Mouse (Mus musculus) adrenal gland, adult (tissue): Measurements from ENCODE around the gene Baz2b.
"Not testable (repeated sequence)": the region's sequence is repeated elsewhere in the genome, so short reads cannot be mapped to it uniquely, and the experiment has no call there.

ENCODE experiments used
- DNase-seq, 2 experiments: peaks; one replicate each; pipeline ENCODE4 v3.0.0; 2022 to 2023; ENCODE audit warnings: low spot score in 1 of 2; ENCODE audit not compliant: inconsistent age in 2 of 2

Baz2b gene

DNA sequence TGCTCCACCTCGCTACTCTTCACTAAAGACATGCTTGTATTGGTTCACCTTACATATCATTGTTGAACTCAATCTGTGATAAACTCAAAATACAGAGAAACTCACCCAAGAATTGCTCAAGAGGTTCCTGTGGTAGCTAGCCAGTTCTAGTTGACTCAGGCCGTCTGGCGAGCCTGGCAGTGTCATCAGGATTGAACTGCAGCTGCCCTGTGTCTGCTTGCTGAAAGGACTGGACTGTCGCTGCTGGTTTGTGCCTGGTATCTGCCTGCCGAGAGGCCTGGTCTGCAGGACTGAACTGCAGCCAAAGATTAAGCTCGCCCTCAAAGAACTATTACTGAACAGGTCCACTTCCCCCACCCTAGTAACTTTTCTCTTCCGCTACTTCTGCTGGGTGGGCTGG is 313.2 kb downstream of the Baz2b start:
- peak in 1 of 2 experiments; percentile 76 for DNase-seq

DNA sequence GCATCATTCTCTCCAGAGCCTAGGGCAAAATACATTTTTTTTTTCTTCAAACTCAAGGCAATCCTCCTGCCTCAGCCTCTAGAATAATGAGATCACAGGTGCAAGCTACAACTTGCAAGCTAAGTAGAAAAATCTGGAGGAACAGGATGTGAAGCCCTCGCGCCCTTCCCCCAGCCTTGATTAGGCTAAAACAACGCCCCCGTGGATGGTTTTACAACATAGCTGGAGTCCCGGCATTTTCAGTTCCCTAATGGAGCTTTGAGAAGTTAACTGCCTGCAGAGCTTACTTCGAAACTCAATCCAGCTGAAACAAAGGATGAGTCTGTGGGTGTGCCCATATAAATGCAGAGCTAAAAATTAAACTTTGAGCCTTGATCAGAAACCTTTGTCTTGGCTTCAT is 319.9 kb downstream of the Baz2b start:
- no peak for DNase-seq

DNA sequence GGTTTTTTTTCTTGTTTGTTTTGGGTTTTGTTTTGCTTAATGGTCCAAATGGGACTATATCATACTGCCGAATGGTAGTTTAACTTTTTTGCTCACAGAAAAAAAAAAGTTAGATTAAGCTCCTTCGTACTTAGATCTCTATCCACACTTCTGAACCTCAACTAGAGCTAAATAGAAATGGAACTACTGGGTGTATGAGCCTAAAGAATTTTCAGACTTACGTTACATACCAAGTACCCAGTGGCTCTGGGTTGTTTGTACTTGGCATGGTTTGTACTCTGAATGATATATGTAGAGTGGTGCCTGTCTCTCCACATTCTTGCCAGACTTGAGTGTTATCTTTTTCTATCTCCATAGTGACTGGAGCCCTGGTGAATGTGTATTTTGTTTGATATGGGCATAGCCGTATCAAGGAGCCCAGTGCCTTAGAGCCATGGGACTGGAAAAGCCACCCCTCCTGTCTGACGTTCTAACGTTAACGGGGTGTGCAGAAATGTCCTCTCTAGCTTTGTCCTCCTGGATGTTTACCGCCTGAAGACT is 326.8 kb downstream of the Baz2b start:
- DNase-seq: peak in 1 of 2 experiments; percentile 39

DNA sequence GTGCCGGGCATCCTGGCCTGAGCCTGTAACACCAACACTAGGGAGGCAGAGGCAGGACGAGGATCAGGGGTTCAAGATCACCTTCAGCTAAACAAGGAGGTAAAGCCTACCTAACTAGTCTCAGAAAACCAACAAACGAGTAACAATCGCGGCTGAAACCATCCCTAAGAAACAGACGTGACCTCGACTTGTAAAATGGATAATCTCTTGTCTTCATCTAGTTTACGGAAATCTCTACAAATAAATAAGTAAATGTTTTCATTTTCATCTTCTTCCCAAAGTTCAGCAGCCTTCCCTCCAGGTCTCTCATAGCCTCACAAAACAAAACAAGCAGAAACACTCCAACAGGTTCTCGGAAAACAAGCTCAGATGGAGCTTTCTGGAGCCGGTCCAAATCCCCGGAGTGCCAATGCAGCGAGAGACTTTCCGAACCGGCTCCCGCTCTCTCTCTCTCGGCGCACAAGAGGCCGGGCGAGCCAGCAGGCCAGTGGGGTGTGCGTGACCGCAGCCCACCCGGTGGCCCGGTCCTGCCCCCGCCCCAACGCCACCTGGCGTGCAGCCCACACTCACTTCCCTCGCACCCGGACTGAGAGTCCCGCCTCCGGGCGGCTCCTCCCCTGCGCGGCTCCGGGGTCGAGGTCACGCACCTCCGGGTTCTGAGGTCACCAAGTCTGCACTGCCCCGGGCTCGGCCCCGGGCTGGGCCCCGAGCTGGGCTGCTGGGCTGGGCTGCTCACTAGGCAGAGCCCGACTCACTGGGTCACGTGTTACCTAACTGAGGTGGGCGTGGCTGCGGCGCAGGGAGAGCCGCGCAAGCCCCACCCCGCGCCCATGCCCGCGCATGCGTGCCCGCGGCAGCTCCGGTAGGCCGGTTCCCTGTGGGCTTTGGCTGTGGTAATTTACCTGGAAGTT is 327.6 kb downstream of the Baz2b start, which contains the start of gene Wdsub1:
Gene Wdsub1 (minus strand): TSS at position 761 of the 911 bp plus-strand sequence.
- DNase-seq: peak; percentile 95 to 97

DNA sequence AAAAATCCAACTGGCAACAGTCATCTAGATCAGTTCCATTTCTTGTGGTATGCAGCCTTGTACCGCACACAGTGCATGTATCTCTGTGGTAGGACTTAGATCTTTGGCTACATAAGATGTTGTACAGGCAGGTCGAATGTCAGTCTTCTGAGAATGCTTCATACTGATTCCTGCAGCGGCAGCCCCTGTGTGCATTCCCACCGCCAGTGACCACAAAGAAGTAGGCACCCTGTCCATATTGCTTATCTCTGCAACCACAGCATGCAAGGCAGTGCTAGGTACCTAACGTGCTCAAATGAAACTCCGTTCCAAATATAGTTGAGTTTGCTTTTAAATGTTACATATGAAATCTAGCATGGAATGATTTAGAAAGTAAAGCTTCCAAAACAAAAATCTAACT is 328.2 kb downstream of the Baz2b start:
- no peak for DNase-seq

DNA sequence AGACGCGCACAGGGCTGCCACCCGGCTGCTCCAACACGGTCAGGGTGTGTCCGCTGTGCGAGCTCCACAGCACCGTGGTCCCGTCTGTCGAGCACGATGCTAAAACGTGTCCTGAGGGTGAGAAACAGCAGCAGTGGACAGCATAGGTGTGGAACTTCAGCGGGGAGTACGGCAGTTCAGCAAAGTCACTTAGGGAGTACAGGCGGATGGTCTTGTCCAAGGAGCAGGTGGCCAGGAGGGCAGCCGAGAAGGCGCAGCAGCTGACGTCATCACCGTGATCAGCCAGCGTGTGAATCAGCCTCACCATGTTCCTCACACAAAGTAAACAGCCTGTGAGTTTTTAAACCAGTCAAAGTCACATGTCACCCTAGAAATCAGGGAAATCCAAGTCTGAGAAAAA is 331.4 kb downstream of the Baz2b start:
- no peak for DNase-seq

DNA sequence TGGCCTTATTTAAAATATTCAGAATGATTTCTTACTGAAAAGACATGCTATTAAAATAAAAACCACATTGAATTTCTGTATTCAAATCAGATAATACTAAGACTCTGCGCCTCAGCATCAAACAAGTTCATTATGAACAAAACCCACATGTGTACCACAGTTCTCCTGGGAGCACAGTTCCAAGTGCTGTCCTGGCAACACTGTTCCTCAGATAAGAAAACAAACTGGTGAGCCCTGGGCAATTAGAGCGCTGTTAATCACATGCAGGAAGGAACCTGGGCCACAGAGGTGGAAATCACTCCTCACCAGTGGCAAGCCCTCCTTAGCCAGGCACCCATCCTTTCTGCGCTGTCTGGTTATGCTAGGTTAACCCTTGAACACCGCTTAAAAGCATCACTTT is 332.3 kb downstream of the Baz2b start:
- DNase-seq: no peak

DNA sequence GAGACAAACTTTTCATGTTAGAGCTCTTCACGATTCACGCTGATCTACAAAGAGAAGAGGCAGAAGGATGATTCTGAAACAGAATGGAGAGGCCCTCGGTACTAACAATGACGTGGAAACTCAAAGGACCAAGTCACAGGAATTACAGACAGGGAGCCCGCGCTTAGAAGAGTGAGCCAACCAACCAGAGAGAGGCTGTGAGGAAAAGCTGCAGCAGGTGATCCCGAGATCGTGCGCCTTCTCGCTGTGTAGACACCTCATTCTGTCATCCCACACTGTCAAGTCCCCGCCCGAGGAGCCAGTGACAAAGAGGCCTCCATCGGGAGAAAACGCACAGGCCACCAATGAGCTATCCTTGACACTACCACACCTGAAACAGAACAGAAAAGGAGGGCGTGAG is 333.2 kb downstream of the Baz2b start:
- DNase-seq: no peak

DNA sequence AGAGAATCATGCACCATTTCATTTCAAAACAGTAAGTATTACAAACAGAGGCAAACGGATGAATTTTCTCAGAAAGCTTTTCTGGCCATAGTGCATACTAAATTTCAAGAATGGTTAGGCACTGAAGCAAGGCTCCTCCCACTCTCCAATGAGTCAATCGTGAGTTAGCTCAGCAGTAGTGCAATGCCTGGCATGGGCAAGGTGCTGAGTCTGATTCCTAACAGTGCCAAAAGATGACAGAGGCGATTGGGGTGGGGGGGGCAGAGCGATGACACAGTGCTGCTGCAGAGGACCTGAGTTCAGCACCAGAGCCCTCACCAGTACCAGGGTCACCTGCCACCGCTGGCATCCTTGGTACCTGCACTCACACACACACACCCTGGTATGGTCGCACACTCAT is 339.1 kb downstream of the Baz2b start:
- DNase-seq: peak in 1 of 2 experiments; percentile 61

DNA sequence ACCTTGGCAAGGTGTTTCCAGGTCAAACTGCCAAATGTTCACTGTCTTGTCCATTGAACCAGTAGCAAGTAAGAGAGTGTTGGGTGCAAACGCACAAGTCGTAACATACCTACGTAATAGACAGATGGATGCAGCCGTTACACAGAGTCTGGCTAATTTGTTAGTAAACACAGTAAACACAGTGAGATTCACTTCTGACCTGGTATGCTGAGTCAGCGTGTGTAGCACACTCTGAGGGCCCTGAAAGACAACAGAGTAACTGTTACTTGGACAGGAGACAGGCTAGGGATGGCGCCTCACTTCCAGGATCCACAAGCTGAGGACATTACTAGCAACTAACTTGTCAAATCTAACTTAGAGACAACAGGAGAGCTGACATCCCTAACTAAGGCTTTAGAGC is 347.0 kb downstream of the Baz2b start:
- DNase-seq: no peak

DNA sequence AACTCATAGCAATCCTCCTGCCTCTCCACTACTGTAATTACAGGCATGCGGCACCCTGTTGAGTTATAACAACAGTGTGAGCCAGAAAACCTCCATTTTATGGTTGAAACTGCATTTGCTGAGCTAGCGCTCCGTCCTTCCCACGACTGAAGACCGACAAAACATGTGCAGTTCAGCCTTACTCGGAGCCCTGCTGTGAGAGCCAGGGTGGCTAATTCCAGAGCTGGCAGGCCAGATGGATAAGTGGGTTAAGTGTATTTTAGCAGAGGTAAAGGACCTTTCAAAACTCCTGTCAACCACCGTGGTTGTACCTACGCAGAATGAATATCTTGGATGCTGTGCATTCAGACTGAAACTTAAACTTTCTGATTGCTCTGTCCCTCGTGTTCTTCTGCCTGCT is 355.3 kb downstream of the Baz2b start:
- no peak for DNase-seq

DNA sequence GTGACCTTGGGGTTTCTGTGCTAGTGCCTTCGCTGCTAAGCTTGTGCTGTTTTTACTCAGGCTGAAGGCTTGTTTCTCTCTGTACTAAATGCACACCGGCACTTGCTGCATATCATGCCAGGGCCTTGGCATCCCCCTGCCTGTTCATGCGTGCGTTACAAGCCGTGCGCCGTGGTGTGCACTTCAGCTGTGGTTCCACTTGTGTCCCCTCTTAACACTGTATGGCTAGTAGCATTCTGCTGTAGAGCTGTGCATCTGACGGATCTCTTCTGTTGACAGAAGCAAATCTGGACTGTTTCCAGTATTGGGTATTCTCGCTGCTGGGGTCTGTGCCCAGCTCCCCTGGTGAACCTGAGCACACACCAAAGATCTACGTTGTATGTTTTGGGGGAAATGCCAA is 356.1 kb downstream of the Baz2b start:
- no peak for DNase-seq

DNA sequence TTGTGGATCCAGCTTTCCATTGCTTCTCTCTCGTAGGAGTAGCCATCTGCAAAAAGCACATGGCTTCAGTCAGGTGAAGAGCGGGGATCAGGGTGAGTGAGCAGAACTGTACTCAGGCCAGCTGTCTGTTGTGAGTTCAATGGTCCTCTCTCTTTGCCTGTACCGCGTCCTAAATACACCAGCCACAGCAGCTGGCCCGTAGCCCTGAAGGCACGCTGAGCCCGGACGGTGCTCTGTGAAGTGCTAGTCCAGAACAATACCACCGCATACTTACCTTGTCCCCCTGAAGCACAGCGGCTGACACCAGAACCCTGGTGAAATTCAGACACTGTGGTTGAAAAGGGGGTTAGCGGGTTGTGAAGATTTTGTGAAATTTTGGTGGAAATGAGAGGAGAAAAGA is 356.7 kb downstream of the Baz2b start:
- no peak for DNase-seq

DNA sequence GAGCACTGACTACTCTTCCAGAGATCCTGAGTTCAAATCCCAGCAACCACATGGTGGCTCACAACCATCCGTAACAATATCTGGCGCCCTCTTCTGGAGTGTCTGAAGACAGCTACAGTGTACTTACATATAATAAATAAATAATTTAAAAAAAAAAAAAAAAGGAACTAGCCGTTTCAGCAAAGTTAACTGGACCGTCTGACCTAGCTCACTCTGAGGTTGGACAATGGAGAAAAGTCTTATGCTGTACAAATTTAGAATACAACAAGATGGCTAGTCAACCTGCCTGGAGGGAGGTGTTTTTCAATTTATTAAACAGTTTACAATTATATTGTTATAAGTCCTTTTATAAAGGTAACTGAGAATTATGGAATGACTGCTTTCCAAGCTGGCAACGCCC is 357.8 kb downstream of the Baz2b start:
- DNase-seq: not testable (repeated sequence)
